Mouse (Mus musculus) liver, embryonic 16.5 days (tissue): ENCODE measurements around the gene Olfr495. TPM values are rescaled to one million over a fixed set of nuclear protein-coding genes. Genes with fewer than 3 reads are reported as not detected.

ENCODE experiments used
- ATAC-seq: fragments of 200-750 bp; cut with Nextera tagmentation; 2 replicates; pipeline ENCODE4 v1.8.0; 2017; ENCODE audit warnings: low read depth, mild to moderate bottlenecking, moderate number of reproducible peaks, moderate library complexity
- H3K27ac ChIP-seq: fragments of 300-500 bp; sonication (generic); 2 replicates; pipeline ENCODE4 v1.5.1; 2014; ENCODE audit warnings: mild to moderate bottlenecking, low read length
- H3K27me3 ChIP-seq: fragments of 300-500 bp; sonication (generic); 2 replicates; pipeline ENCODE4 v1.6.1; 2014; ENCODE audit warnings: low read depth, low read length, mixed read lengths; ENCODE audit not compliant: control insufficient read depth, insufficient read depth
- H3K36me3 ChIP-seq: fragments of 300-500 bp; sonication (generic); 2 replicates; pipeline ENCODE4 v1.6.1; 2014; ENCODE audit warnings: mild to moderate bottlenecking; ENCODE audit not compliant: control insufficient read depth, insufficient read depth
- H3K4me1 ChIP-seq: fragments of 300-500 bp; sonication (generic); 2 replicates; pipeline ENCODE4 v1.6.1; 2014; ENCODE audit warnings: low read depth, low read length, mixed read lengths; ENCODE audit not compliant: control insufficient read depth
- H3K4me2 ChIP-seq: fragments of 300-500 bp; sonication (generic); 2 replicates; pipeline ENCODE4 v1.6.1; 2014; ENCODE audit warnings: low read depth, low read length, mixed read lengths
- H3K4me3 ChIP-seq: fragments of 300-500 bp; sonication (generic); 2 replicates; pipeline ENCODE4 v1.5.1; 2014; ENCODE audit warnings: low read depth, mild to moderate bottlenecking, low read length
- H3K9ac ChIP-seq: fragments of 300-500 bp; sonication (generic); 2 replicates; pipeline ENCODE4 v1.6.1; 2014; ENCODE audit warnings: low read depth, low read length
- H3K9me3 ChIP-seq: fragments of 300-500 bp; sonication (generic); replicated peaks from 2 replicates; pipeline ENCODE4 v1.6.1; 2016; ENCODE audit warnings: low read length; ENCODE audit not compliant: control insufficient read depth
- WGBS: fragments of 180-500 bp; shearing (Covaris S2); extraction: QIAGEN DNeasy Blood & Tissue Kit; methylation state at CpG from one replicate; pipeline ENCODE4 v1.1.7; 2014; ENCODE audit not compliant: insufficient replicate concordance; 5-methylcytosine and 5-hydroxymethylcytosine counted together
- polyA plus RNA-seq: library from polyadenylated mRNA; unstranded; fragments of >200 nt; fragmentation: Nextera tagmentation; extraction: Ambion mirVana; gene quantifications from 2 replicates; pipeline ENCODE4 v1.2.1, GENCODE M21; 2015

Olfr495 gene
- polyA plus RNA-seq, result not detected in 2 replicates

DNA sequence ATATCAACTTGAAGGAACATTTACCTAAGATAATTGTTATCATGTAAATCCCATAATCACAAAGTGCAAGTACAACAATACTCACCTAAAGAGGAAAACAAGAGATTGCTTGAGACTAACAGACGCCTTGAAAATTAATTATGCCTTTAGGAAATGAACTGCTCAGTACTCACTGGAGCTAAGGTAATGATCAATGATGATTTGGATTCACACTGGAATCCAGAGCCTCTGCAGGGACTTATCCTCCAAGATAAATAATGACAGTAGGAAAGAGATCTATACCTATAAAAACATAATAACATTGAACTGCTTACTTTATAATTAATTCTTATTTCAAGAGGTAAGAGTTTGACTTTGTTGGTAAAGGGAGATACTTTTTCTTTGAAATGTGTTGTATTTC lies at the start of gene Olfr495:
Olfr495 (plus strand) TSS at position 301 of the 400 bp plus-strand sequence.
- WGBS, result 52% methylated on average over 1 of the region's 1 CpGs

DNA sequence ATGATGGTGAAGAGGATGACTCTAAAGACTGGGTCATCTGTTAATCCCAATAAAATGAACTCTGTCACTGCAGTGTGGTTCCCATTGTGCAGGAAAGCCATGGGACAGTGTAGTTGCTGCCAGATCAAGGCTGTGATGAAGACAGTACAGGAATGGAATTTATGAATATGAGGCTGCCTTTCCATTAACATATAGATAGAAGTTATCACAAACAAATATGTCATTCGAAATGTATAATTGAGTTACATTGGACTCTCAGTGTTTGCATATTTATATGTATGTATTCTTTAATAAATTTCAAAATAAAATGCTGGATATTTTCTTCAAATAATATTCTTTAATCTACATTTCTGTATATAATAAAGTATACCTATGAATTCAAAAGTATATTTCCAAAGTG lies 46.1 kb upstream of the Olfr495 start, which contains the start of gene Olfr493:
Olfr493 (minus strand) TSS at position 101 of the 400 bp plus-strand sequence.
- 41% methylated on average over 1 of the region's 1 CpGs for WGBS
- Histone ChIP-seq H3K27ac (no peak within 1 kb of the TSS), H3K4me3 (no peak within 1 kb of the TSS), H3K4me1 (no peaks in the 10 kb centered on the region), H3K27me3 (no peaks in the 10 kb centered on the region), H3K9ac (no peak within 1 kb of the TSS), H3K9me3 (no peaks in the 10 kb centered on the region), H3K36me3 (no peaks in the 10 kb centered on the region), H3K4me2 (no peak within 1 kb of the TSS)
- ATAC-seq, result no peak

More for the DNA sequence above, at the start of gene Olfr495:
- ATAC-seq, result no peak
- Histone ChIP-seq H3K4me2 (no peak within 1 kb of the TSS), H3K9ac (no peak within 1 kb of the TSS), H3K27me3 (no peaks in the 10 kb centered on the region), H3K36me3 (no peaks in the 10 kb centered on the region), H3K9me3 (no peaks in the 10 kb centered on the region; the same call in 1 of the 2 replicates), H3K27ac (no peak within 1 kb of the TSS), H3K4me1 (no peaks in the 10 kb centered on the region), H3K4me3 (no peak within 1 kb of the TSS)

DNA sequence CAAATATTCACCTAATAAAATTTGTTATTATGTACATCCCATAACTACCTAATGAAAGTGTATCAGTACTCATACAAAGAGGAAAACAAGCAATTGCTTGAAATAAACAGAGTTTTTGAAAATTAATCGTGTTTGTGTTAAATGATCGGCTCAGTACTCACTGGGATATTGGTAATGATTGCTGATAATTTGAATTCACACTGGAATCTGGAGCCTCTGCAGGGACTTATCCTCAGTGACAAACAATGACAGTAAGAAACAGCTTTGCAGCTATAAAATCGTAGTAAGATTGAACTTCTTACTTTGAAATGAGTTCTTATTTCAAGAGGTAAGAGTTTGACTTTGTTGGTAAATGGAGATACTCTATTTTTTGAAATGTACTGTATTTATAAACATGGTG lies 27.9 kb upstream of the Olfr495 start, which contains the start of gene Olfr494:
Olfr494 (plus strand) TSS at position 301 of the 400 bp plus-strand sequence.
- no peak within 1 kb of the TSS for H3K9ac ChIP-seq
- no peaks in the 10 kb centered on the region for H3K27me3 ChIP-seq
- H3K27ac ChIP-seq, result no peak within 1 kb of the TSS
- 50% methylated on average over 3 of the region's 3 CpGs for WGBS
- no peaks in the 10 kb centered on the region for H3K9me3 ChIP-seq
- no peak for ATAC-seq
- H3K36me3 ChIP-seq, result no peaks in the 10 kb centered on the region
- no peaks in the 10 kb centered on the region for H3K4me1 ChIP-seq
- no peak within 1 kb of the TSS for H3K4me3 ChIP-seq
- H3K4me2 ChIP-seq, result no peak within 1 kb of the TSS

DNA sequence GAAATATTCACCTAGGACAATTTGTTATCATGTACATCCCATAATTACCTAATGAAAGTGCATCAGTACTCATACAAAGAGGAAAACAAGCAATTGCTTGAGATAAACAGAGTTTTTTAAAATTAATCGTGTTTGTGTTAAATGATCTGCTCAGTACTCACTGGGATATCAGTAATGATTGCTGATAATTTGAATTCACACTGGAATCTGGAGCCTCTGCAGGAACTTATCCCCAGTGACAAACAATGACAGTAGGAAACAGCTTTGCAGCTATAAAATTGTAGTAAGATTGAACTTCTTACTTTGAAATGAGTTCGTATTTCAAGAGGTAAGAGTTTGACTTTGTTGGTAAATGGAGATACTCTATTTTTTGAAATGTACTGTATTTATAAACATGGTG lies 27.2 kb downstream of the Olfr495 start, which contains the start of gene Olfr497:
Olfr497 (plus strand) TSS at position 301 of the 400 bp plus-strand sequence.
- Histone ChIP-seq H3K4me3 (no peak within 1 kb of the TSS), H3K27me3 (no peaks in the 10 kb centered on the region), H3K9me3 (no peaks in the 10 kb centered on the region), H3K4me2 (no peak within 1 kb of the TSS), H3K36me3 (no peaks in the 10 kb centered on the region), H3K9ac (no peak within 1 kb of the TSS), H3K27ac (no peak within 1 kb of the TSS), H3K4me1 (no peaks in the 10 kb centered on the region)
- WGBS, result 60% methylated on average over 2 of the region's 2 CpGs
- ATAC-seq, result no peak

Other genes starting within 250 kb of the Olfr495 start
- not detected in 2 replicates for gene Olfr485, start 233.3 kb upstream of the Olfr495 start, polyA plus RNA-seq
- not detected in 2 replicates for gene Olfr486, start 220.4 kb upstream of the Olfr495 start, polyA plus RNA-seq
- gene Olfr487, start 178.5 kb upstream of the Olfr495 start, polyA plus RNA-seq, result not detected in 2 replicates
- not detected in 2 replicates for gene Olfr488, start 134.8 kb upstream of the Olfr495 start, polyA plus RNA-seq
- gene Olfr490, start 104.2 kb upstream of the Olfr495 start, polyA plus RNA-seq, result not detected in 2 replicates
- gene Olfr491, start 79.7 kb upstream of the Olfr495 start, polyA plus RNA-seq, result not detected in 2 replicates
- gene Olfr492, start 69.5 kb upstream of the Olfr495 start, polyA plus RNA-seq, result not detected in 2 replicates
- gene Olfr493, start 46.2 kb upstream of the Olfr495 start, polyA plus RNA-seq, result not detected in 2 replicates
- gene Olfr494, start 27.8 kb upstream of the Olfr495 start, polyA plus RNA-seq, result not detected in 2 replicates
- gene Olfr497, start 27.3 kb downstream of the Olfr495 start, polyA plus RNA-seq, result not detected in 2 replicates
- not detected in 2 replicates for gene Olfr498, start 72.2 kb downstream of the Olfr495 start, polyA plus RNA-seq
- not detected in 2 replicates for gene Olfr502, start 131.9 kb downstream of the Olfr495 start, polyA plus RNA-seq
- not detected in 2 replicates for gene Olfr503, start 151.4 kb downstream of the Olfr495 start, polyA plus RNA-seq
- not detected in 2 replicates for gene Olfr504, start 172.6 kb downstream of the Olfr495 start, polyA plus RNA-seq
- not detected in 2 replicates for gene Olfr506, start 217.6 kb downstream of the Olfr495 start, polyA plus RNA-seq
- gene Olfr507, start 228.6 kb downstream of the Olfr495 start, polyA plus RNA-seq, result not detected in 2 replicates
- not detected in 2 replicates for gene Olfr508, start 236.8 kb downstream of the Olfr495 start, polyA plus RNA-seq